Mouse (Mus musculus): ENCODE measurements around the gene Tmem54.

DNA sequence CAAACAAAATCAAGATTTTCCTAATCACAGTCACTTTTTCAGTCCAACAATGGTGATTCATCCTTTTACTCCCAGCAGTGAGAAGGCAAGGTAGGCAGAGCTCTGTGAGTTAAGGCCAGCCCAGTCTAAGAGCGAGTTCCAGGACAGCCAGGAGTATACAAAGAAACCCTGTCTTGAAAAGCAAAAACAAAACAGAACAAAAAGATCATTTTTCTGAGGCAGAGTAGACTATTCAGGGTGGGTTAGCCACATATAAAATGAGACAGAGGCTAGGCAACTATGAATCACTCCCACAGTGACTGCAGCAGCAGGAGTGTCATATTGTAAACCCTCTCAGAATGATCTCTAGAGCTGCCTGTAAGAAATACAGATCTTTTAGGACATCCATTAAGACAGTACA is 44.0 kb downstream of the Tmem54 start:
- TF ChIP-seq CTCF (IDR thresholded peaks at IDR 0.05; ENCODE audit: low read depth, low read length) (no peak), POLR2A (IDR thresholded peaks at IDR 0.05; ENCODE audit: borderline replicate concordance, low read depth, low read length) (no peak)
